Mouse (Mus musculus): Measurements from ENCODE around the gene Riiad1.

- no peak for TF ChIP-seq POLR2A (IDR thresholded peaks at IDR 0.05; ENCODE audit: low read depth, low read length)
- no peak for TF ChIP-seq CTCF (IDR thresholded peaks at IDR 0.05; ENCODE audit: borderline replicate concordance, insufficient read depth, low read length)
Measured at GRCm38 (mm10) chr3:94480291-94480884, at the start of gene Riiad1.

Data from embryonic fibroblast, embryonic 13.5 days (primary cell).